Mouse (Mus musculus) lung, postnatal 36 days (tissue): ENCODE data around the gene Cnn2.

Experiments used
- DNase-seq: peaks from one replicate; pipeline ENCODE4 v3.0.0; 2022; ENCODE audit warnings: mixed read lengths

Cnn2 gene

DNA sequence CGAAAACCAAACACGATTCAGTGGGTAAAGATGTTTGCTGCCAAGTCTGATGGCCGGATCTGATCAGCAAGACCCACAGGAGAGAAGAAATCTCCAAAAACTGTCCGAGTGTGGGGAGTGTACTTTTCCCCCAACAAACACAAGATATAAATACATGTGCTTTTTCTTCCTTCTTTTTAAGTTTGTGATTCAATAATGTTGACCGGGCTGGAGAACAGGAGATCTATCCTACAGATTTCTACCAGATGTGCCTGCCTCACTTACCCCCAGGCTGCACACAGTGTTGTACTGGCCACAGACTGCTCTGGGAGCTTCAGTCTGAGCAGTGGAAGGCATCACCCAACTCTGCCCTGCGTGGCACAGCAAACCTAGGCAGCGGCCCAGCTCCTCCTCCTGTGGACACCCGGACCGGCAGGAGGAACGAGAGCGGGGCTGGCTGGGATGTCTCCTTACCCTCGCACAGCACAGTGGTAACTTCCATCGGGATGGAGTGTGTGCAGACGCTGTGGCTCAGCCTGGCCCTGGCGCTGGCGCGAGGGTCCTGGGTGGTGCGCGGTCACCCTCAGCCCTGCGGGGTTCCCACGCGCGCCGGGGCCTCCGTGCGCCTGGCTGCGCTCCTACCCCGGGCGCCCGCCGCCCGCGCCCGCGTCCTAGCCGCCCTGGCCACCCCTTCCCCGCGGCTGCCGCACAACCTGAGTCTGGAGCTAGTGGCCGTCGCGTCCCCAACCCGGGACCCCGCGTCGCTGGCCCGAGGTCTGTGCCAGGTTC, 17.8 kb upstream of the Cnn2 start, which contains the start of gene Grin3b:
Gene Grin3b, plus strand, starts transcription at position 301 of the 768 bp plus-strand sequence.
- no peak for DNase-seq

DNA sequence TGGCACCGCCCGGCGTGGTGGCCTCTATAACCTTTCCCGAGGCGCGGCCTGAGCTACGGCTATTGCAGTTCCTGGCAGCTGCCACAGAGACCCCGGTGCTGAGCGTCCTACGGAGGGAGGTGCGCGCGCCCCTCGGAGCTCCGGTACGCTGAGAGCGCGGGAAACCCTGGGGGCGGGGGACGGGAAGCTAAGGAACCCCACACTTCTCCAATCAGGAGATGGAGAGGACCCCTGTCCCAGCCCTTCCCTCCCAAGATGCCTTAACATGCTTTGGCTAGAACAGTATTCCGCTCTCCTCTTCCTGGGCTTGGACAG, 17.2 kb upstream of the Cnn2 start:
- DNase-seq = no peak

DNA sequence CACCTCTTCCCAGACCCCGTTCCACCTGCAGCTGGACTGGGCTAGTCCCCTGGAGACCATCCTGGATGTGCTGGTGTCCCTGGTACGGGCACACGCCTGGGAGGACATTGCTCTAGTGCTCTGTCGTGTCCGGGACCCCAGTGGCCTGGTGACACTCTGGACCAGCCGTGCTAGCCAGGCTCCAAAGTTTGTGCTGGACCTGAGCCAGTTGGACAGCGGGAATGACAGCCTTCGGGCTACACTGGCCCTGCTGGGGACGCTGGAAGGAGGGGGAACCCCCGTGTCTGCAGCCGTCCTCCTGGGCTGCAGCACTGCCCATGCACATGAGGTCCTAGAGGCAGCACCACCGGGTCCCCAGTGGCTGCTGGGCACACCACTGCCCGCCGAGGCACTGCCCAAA, 15.6 kb upstream of the Cnn2 start:
- DNase-seq = no peak

DNA sequence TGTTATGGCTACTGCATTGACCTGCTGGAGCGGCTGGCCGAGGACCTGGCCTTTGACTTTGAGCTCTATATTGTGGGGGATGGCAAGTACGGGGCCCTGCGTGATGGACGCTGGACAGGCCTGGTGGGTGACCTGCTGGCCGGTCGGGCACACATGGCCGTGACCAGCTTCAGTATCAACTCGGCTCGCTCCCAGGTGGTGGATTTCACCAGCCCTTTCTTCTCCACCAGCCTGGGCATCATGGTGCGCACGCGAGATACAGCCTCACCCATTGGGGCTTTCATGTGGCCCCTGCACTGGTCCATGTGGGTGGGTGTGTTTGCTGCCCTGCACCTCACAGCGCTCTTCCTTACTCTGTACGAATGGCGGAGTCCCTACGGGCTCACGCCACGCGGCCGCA, 14.3 kb upstream of the Cnn2 start:
- no peak for DNase-seq

DNA sequence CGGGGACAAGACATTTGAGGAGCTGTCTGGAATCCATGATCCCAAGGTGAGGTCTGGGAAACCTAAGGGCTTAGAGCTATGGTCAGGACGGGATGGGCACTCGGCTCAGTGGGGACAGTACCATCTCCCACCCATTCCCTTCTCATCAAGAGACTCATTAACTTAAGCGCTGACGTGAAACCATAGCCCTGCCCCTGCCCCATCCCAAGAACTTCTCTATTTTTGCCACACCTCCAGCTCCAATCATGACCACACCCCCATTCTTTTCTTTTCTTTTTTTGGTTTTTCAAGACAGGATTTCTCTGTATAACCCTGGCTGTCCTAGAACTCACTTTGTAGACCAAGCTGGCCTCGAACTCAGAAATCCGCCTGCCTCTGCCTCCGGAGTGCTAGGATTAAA, 13.7 kb upstream of the Cnn2 start:
- DNase-seq = no peak

DNA sequence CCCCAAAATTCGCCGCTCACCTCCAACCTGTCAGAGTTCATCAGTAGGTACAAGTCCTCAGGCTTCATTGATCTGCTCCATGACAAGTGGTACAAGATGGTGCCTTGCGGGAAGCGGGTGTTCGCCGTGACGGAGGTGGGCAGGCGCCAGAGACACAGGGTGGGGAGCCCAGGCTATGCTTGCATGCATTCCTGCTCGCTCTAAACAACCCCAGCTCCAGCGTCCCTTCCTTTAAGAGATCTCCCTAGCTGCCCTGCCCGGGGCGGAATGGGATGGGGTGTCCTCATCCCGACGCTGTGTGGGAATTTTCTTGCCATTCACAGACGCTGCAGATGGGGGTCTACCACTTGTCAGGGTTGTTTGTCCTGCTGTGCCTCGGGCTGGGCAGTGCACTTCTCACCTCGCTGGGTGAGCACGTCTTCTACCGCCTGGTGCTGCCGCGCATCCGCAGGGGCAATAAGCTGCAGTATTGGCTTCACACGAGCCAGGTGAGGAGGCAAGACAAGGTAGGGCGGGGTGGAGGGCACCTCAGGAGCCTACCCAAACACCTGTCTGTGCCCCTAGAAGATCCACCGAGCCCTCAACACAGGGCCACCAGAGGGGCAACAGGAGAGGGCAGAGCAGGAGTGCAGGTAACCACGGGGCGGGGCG, 12.2 kb upstream of the Cnn2 start:
- no peak for DNase-seq

DNA sequence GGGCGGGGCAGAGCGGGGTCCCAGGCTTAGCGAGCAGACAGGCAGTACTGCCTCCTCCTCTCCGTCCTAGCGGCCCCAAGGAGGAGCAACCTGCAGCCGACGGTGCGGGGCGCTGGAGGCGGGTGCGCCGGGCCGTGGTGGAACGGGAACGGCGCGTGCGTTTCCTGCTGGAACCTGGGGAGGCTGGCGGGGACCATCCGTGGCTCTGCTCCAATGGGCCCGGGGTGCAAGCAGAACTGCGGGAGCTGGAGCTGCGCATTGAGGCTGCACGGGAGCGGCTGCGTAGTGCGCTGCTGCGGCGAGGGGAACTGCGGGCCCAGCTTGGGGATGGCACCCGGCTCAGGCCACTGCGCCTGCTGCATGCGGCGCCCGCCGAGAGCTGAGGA, 11.7 kb upstream of the Cnn2 start:
- DNase-seq = no peak

DNA sequence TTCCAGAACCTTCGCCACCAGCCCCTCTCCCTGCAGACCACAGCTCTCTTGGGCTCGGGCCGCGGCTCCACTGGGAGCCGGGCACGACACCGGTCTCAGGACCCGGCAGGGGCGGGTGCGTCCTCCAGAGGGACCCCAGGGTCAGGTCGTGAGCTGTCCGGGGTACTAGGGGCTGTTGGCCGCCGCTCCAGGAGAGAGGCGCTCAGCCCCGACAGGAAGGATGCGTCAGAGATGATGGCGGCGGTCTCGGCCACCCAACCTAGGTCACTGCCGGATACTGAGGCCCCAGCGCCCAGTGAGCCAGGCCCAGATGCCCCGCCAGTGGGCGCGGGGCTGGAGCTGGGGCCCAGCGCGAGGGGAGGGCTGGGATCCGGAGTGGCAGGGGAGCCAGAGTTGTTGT, 11.1 kb upstream of the Cnn2 start:
- no peak for DNase-seq

DNA sequence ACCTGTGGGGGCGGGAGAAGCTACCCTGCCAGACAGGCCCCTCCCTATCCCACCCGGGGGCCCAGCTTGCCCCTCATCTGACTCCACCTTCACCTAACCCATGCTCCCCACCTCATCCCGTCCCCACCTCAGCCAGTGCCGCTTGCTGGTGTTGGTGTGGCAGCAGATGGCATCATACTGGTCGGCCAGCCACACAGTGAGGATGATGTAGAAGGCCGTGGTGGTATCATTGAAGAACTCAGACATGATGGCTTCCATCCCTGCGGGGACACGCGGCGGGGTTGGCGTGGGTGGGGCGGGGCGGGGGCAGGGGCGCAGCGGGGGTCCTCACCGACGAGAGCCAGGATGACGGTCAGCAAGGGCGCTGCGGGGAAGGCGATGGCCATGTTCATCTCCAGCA, 10.3 kb upstream of the Cnn2 start:
- no peak for DNase-seq

DNA sequence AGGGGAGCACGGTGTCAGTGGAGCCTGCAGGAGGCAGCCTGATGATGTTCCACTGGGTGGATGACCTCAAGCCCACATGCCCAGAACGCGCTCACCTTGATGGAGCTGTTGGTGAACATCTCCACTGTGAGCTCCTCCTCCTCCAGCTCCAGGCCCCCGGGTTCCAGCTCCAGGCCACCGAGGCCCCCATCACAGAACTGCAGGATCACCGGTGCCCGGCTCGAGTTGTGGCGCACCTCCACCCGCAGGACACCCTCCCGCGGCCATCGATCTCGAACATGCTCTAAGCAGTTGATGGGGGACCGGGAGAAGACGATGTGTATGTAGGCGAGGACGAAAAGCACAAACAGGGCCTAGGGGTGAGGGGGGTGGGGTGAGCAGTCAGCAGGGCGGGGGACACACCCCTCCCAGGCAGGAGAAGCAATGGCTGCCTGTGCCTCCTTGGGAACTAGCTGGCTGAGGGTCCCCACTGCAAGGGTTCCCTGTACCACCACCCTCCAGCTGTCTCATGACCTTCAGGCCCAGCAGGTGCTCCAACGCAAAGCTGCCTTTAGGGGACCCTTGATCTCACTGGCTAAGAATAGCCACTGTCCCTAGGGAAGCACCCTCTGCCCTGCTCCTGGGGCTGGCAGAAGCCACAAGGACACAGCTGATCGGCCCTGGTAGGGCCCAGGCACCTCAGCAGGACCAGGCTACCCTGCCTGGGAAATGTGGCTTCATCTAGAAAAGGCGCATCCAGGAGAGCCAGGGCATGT, 8.8 kb upstream of the Cnn2 start:
- no peak for DNase-seq

DNA sequence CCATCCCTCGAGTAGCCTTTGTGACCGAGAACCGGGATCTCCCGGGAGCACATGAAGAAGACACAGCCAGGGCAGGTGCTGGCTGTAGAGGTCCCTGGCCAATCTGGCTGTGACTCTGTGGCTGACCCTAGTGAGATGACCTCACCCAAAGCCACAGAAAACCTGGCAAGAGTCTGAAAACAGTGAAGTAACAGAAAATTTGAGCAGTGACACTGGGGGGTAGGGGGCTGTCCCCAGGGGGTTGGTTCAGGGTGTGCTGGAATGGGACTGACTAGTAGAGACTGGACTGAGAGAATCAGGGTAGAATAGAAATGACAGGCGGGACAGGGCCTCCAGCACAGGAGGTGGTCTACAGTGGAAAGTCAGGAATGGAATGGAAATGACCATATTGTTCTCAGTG, 5.2 kb upstream of the Cnn2 start:
- DNase-seq = no peak

DNA sequence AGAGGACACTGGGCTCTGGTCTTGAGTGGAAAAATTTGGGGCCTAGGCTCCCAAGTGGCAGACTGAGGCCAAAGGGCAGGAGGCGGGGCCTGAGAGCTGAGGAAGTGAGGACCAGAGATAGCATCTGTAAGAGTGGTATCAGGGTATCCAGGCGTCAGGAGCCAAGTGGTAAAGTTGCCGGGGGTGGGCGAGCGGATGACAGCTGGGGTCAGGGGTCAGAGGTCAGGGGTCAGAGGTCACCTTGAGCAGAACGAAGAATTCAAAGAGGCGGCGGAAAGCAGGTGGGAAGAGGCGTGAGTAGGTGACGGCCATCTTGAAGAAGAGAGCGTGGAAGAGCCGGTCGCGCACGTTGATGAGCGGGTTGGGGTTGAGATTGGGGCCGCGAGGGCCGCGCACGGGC, 4.7 kb upstream of the Cnn2 start:
- peak; percentile 74 for DNase-seq

DNA sequence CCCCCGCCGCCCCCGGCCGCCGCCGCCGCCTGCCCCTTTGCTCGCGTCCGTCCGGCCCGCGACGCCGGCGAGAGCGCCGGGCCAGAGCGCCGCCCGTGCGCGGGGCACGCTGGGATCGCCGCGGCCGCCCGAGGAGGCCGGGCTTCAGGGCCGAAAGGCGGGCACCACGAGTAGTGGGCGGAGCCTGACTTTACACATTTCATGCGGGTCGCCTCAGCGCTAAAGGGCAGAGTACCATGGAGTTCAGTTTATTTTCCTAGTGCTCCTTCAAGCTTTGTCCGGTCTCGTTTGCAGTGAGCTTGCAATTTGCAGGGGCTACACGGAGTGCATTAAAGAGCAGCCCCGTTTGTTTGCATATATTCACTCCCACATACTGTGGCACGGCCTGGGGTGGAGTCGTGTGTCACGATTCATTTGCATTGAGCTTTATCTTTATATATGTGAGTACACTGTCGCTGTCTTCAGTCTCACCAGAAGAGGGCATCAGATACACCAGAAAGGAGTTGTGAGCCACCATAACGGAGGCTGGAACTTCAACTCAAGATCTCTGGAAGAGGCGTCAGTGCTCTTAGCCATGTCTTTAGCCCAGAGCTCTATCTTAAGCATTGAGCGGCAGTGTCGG, 4.1 kb upstream of the Cnn2 start, which contains the start of gene Tmem259:
Gene Tmem259, minus strand, starts transcription at position 136 of the 622 bp plus-strand sequence.
- peak; percentile 91 for DNase-seq

DNA sequence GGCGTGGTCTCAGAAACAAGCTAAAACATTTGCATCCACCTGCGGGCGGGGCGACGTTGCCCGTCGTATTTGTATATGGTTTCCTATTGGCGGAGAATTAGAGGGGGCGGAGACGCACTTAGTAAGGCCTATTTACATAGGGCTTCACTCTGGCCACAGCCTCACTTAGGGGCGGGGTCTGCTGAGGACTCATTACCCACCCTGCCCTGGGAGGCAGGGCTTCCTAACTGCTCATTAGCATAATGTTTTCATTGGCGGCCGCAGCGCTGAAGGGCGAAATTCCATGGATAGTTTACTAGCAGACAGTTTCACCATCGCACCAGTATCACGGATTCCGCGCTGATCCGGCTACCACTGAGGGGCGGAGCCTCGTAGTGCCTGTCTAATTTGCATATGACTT, 3.5 kb upstream of the Cnn2 start:
- peak; percentile 100 for DNase-seq

DNA sequence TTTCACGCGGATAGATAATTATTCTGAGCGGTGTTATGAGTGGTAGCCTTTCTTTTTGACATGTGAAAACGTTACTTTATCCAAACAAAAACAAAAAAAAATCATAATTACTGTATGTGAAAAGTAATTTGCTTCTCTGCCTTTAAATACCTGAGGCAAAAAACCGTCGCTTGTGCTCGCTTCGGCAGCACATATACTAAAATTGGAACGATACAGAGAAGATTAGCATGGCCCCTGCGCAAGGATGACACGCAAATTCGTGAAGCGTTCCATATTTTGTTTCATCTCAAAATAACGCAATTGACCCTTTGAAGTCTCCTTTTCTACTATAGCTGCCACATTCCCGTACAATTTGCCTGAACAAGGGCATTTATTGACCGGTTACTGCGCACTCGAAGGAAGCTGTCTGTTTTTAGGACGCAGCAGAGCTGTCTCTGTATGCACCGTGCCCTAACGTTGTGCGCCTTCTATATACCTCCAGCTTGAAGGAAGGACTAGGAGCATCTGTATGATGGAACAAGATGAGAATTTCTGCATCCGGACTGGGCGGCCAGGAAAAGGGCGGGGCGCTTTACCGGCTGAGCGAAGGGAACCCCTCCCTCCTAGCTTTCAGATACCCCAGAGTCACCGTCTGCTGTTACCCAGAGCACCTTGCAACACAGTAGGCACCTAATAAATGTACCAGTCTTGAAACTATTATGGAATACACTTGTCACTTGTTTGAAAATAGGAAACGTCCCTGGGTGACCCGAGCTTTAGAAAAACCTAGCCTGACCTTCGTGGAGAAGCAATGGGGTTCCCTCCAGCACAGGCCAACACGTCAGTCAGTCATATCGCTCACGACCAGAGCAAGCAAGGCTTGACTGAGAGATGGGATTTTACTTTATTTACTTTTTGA, 2.8 kb upstream of the Cnn2 start:
- DNase-seq = peak; percentile 84

DNA sequence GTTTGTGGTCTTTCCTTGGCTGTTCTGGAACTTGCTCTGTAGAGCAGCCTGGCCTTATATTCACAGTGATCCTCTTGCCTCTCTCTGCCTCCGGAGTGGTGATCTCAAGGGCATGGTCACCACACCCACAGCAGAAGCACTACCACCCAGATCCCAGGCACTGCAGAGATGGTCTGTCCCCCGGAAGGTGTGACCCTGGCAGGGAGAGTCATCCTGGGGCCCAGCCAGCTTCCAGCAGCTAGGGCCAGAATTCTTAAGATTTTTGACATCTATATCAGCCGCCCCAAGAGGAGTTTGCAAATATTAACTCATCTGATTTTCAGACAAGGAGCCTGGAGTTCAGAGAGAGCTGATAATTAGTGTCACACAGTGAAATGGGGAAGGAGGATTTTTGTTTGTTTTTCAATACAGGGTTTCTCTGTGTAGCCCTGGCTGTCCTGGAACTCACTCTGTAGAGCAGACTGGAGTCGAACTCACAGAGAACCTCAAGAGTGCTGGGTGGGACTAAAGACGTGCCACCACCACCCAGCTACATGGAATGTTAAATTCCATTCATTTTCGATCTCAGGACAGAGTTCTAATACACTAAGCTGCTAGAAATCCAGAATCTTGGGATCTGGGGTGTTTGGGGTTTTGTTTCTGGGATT, 2.0 kb upstream of the Cnn2 start:
- peak; percentile 74 for DNase-seq

DNA sequence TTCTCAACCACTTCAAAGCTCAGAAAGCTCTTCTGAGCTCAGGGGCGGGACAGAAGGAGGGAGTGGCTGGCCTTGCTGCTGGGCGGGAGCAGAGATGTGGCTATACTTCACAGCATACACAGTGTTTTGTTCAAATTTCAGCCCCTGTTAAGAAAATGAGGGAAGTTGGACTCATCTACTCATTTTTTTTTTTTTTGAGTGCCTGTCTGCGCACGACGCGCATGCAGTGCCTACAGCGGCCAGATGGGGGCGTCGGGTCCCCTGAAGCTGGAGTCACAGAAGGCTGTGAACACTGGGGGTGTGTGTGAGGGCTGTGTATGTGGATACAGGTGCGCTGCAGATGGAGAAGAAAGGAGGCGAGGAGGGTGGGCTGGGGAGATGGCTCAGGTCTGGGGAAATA, 1.4 kb upstream of the Cnn2 start:
- peak; percentile 96 for DNase-seq

DNA sequence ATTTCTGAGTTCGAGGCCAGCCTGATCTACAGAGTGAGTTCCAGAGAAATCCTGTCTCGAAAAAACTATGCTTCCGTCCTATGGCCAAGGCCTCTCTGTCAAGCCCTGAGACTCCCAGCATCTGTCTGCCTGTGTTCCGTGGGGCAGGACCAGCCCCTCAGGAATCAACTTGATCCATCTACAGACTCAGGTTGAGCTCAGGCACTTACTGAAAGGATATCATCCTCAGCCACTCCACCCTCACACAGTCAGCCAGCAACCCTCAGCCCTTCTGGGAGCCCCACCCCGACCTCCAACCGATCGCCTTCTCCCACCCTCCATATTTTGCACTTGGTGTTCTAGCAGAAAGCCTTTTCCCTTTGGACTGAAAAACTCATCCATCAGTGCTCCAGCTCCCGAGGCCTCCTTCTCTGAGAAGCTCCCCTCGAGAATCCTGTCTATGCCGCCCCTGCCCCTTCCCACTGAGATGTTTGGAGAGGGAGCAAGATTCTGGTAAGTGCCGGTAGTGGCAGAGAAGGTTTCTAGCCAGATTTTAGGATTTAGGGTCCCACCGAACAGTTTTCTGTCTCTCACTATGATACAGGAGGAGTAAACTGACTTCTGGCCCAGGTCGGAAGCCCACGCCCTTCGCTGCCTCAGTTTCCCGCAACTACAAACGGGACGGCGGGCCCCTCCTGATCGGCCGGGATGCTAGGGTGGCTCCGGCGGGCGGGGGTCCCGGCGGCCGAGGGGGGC, 446 bp upstream of the Cnn2 start:
- peak; percentile 16 for DNase-seq

DNA sequence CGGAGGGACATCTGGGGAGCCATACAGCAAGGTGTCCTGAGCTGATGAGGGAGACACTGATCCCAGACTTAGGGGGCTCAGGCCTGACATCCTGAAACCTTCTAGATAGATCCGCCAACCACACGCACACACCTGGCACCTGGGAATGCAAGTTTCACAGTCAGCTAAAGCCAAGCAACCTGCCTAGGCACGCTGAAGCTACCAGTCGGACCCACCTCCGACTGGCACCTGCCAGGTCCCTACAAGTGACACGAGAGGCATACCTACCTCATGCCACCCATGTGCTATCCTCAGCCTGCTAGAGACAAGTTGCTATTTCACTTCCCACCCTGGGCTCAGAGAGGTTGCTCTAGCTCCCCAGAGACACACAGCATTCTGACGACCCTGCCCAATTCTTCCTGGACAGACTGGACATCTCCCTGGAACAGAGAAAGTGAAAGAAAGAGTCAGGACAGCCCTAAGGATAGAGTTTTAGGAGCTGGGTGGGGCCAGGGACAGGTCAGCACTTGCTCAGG, 945 bp downstream of the Cnn2 start:
- no peak for DNase-seq

DNA sequence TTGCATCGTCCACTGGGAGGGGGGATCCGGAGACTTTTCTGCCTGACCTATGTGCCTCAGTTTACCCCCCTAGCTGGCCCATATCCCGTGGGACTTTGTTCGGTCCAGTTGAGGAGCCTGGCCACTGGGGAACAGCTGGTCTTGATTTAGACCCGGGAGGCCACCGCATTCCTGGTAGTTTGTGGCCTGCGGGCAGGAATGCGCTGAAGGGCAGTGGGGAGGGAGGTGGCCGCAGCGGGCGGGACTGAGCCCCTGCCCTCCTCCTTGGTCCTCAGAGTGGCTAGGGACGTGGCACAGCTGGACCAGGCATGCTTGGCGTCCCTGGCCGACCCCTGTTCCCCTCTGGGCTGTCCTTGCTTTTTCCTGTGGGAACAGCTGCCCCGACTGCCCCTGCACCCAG, 1.5 kb downstream of the Cnn2 start:
- peak; percentile 77 for DNase-seq

DNA sequence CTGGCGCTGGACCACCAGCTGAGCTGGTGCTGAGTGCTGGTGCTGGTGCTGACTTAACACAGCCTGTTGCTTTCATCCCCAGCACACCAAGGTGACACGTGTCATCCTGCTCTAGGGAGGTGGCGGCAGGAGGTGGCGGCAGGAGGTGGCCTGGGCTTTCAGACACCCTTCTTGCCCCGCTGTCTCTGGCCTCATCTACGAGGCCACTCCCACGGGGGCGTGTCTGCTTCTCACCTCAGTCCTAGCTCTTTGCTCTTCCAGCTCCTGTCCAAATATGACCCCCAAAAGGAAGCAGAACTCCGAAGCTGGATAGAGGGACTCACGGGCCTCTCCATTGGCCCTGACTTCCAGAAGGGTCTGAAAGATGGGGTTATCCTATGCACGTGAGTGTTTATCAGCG, 2.7 kb downstream of the Cnn2 start:
- DNase-seq = no peak
